Comparison of ENCODE assay signal across 20 mouse cellular contexts in genomic region chr7:102399180-102399731, GRCm38 (mm10). TPM values are rescaled to one million over a fixed set of nuclear protein-coding genes. Genes with fewer than 3 reads are reported as not detected.
DNase-seq lines count a peak whose midpoint lies in the region; ATAC-seq and TF ChIP-seq lines count a peak whose summit lies in the region.
"Had no signal": no experiment of that assay in that cellular context is flagged by ENCODE, and none has a peak within 500 bp of the region (broad histone marks: within the 10 kb centered on the region; RNA-seq: fewer than 3 reads in every experiment).

No protein-coding gene starts in this region.

- intact Hi-C loops in gastrocnemius, postnatal 14 days (cut with DNase I; ENCODE audit: low total_unique reads), result loop anchor here (5.0 kb wide), 1 partner anchor 117 kb away; no protein-coding TSS in a partner anchor

- H3K27ac ChIP-seq in hindbrain, embryonic 10.5 days, result no peak overlapping the region
- no peak overlapping the region for H3K27ac ChIP-seq in hindbrain, postnatal 0 days
- H3K27ac ChIP-seq in stomach, embryonic 16.5 days (ENCODE audit: low read length), result peak overlapping the region; percentile 15; the same call in 1 of the 2 replicates
- H3K27ac ChIP-seq in stomach, postnatal 0 days (replicated peaks), result no peak overlapping the region
- H3K27ac ChIP-seq: embryonic facial prominence, embryonic 13.5 days; hindbrain, embryonic 13.5 days; intestine, embryonic 15.5 days; left cerebral cortex, adult 2 months; limb, embryonic 12.5 days; lung, embryonic 15.5 days; macrophage had no signal

- no peak overlapping the region for H3K4me3 ChIP-seq in hindbrain, embryonic 10.5 days
- no peak overlapping the region for H3K4me3 ChIP-seq in hindbrain, postnatal 0 days (ENCODE audit: low read length)
- no peak overlapping the region for H3K4me3 ChIP-seq in stomach, embryonic 16.5 days (replicated peaks; ENCODE audit: low read length)
- H3K4me3 ChIP-seq in stomach, postnatal 0 days (ENCODE audit: low read depth, low read length), result no peak overlapping the region
- H3K4me3 ChIP-seq: embryonic facial prominence, embryonic 13.5 days; hindbrain, embryonic 13.5 days; intestine, embryonic 15.5 days; left cerebral cortex, adult 2 months; limb, embryonic 12.5 days; lung, embryonic 15.5 days had no signal

- 54% methylated on average over 3 of the region's 3 CpGs for WGBS in hindbrain, embryonic 10.5 days
- 38% methylated on average over 3 of the region's 3 CpGs for WGBS in hindbrain, postnatal 0 days
- WGBS in stomach, embryonic 16.5 days, result 66% methylated on average over 3 of the region's 3 CpGs
- 75% methylated on average over 3 of the region's 3 CpGs for WGBS in stomach, postnatal 0 days

- no peaks in the 10 kb centered on the region for H3K36me3 ChIP-seq in hindbrain, embryonic 10.5 days
- H3K36me3 ChIP-seq in hindbrain, postnatal 0 days (ENCODE audit: insufficient read depth, low read length), result no peaks in the 10 kb centered on the region
- no peaks in the 10 kb centered on the region for H3K36me3 ChIP-seq in stomach, embryonic 16.5 days (ENCODE audit: control insufficient read depth, insufficient read depth, low read length)
- H3K36me3 ChIP-seq in stomach, postnatal 0 days (ENCODE audit: control insufficient read depth, insufficient read depth, low read length), result no peaks in the 10 kb centered on the region
- H3K36me3 ChIP-seq: embryonic facial prominence, embryonic 13.5 days; hindbrain, embryonic 13.5 days; intestine, embryonic 15.5 days; limb, embryonic 12.5 days; lung, embryonic 15.5 days had no signal

- ATAC-seq in hindbrain, postnatal 0 days, result no peak
- ATAC-seq in stomach, embryonic 16.5 days (ENCODE audit: insufficient read depth, low FRiP score), result peak; percentile 68; the same call in 1 of the 2 replicates
- ATAC-seq in stomach, postnatal 0 days (ENCODE audit: low FRiP score, low TSS enrichment), result no peak
- peak; percentile 93 for ATAC-seq in megakaryocyte-erythroid progenitor cell, adult 5-6 weeks (replicated peaks; ENCODE audit: low FRiP score, low TSS enrichment, poor library complexity, severe bottlenecking)
- ATAC-seq: intestine, embryonic 15.5 days; midbrain, embryonic 16.5 days had no signal

- no peak for TF ChIP-seq CTCF in hindbrain, postnatal 0 days (IDR thresholded peaks at IDR 0.05; ENCODE audit: low read depth)
- TF ChIP-seq CTCF in stomach, postnatal 0 days (IDR thresholded peaks at IDR 0.05; ENCODE audit: low read depth), result no peak

- no peak overlapping the region for H3K4me2 ChIP-seq in hindbrain, postnatal 0 days (ENCODE audit: low read depth, low read length)
- H3K4me2 ChIP-seq in stomach, embryonic 16.5 days (ENCODE audit: low read depth, low read length), result no peak overlapping the region
- no peak overlapping the region for H3K4me2 ChIP-seq in stomach, postnatal 0 days (replicated peaks; ENCODE audit: low read depth)
- H3K4me2 ChIP-seq: embryonic facial prominence, embryonic 13.5 days; hindbrain, embryonic 13.5 days; intestine, embryonic 15.5 days; limb, embryonic 12.5 days; lung, embryonic 15.5 days had no signal

- TF ChIP-seq EP300 in stomach, postnatal 0 days (optimal IDR thresholded peaks at IDR 0.05), result no peak

- no peaks in the 10 kb centered on the region for H3K9me3 ChIP-seq in hindbrain, embryonic 10.5 days
- H3K9me3 ChIP-seq in hindbrain, postnatal 0 days (ENCODE audit: low read length), result no peaks in the 10 kb centered on the region
- no peaks in the 10 kb centered on the region for H3K9me3 ChIP-seq in stomach, embryonic 16.5 days (replicated peaks; ENCODE audit: control insufficient read depth, low read length)
- no peaks in the 10 kb centered on the region for H3K9me3 ChIP-seq in stomach, postnatal 0 days (ENCODE audit: control insufficient read depth, low read length)
- H3K9me3 ChIP-seq: embryonic facial prominence, embryonic 13.5 days; hindbrain, embryonic 13.5 days; intestine, embryonic 15.5 days; limb, embryonic 12.5 days; lung, embryonic 15.5 days had no signal

- no peaks in the 10 kb centered on the region for H3K27me3 ChIP-seq in hindbrain, embryonic 10.5 days (ENCODE audit: insufficient read depth, poor library complexity, severe bottlenecking)
- H3K27me3 ChIP-seq in hindbrain, postnatal 0 days (ENCODE audit: insufficient read depth, low read length), result no peaks in the 10 kb centered on the region
- no peaks in the 10 kb centered on the region for H3K27me3 ChIP-seq in stomach, embryonic 16.5 days (ENCODE audit: control insufficient read depth, insufficient read depth, low read length)
- H3K27me3 ChIP-seq in stomach, postnatal 0 days (ENCODE audit: control insufficient read depth, insufficient read depth, low read length), result no peaks in the 10 kb centered on the region
- H3K27me3 ChIP-seq: embryonic facial prominence, embryonic 13.5 days; hindbrain, embryonic 13.5 days; intestine, embryonic 15.5 days; limb, embryonic 12.5 days; lung, embryonic 15.5 days had no signal

- DNase-seq in hindbrain, embryonic 10.5 days (ENCODE audit: low spot score), result peak; percentile 9
- no peak for DNase-seq in hindbrain, postnatal 0 days (ENCODE audit: low spot score)
- DNase-seq in stomach, postnatal 0 days (ENCODE audit: low spot score), result no peak
- DNase-seq in fat pad, adult 2 months (ENCODE audit: extremely low read depth, low read depth, low spot score), result peak; percentile 86
- no peak for DNase-seq in left cerebral cortex, adult 9 months (ENCODE audit: low spot score in 2 of 2)
- no peak for DNase-seq in gastrocnemius, postnatal 14 days
- DNase-seq: cerebellum, adult 11 months; cerebellum, postnatal 25 days; gastrocnemius, postnatal 10 days; right cerebral cortex, postnatal 25 days had no signal

- H3K9ac ChIP-seq in hindbrain, postnatal 0 days (replicated peaks; ENCODE audit: low read length), result no peak overlapping the region
- H3K9ac ChIP-seq in stomach, embryonic 16.5 days (ENCODE audit: low read length), result no peak overlapping the region
- no peak overlapping the region for H3K9ac ChIP-seq in stomach, postnatal 0 days (ENCODE audit: low read length)
- H3K9ac ChIP-seq: embryonic facial prominence, embryonic 13.5 days; hindbrain, embryonic 13.5 days; intestine, embryonic 15.5 days; limb, embryonic 12.5 days; lung, embryonic 15.5 days had no signal

- H3K4me1 ChIP-seq in hindbrain, embryonic 10.5 days (replicated peaks), result no peaks in the 10 kb centered on the region
- H3K4me1 ChIP-seq in hindbrain, postnatal 0 days (ENCODE audit: insufficient read depth, low read length), result no peaks in the 10 kb centered on the region
- H3K4me1 ChIP-seq in stomach, embryonic 16.5 days (ENCODE audit: control insufficient read depth, insufficient read depth, low read length), result no peaks in the 10 kb centered on the region
- H3K4me1 ChIP-seq in stomach, postnatal 0 days (replicated peaks; ENCODE audit: control insufficient read depth, insufficient read depth), result no peaks in the 10 kb centered on the region
- H3K4me1 ChIP-seq: embryonic facial prominence, embryonic 13.5 days; intestine, embryonic 15.5 days; limb, embryonic 12.5 days; lung, embryonic 15.5 days had no signal

RNA-seq across cellular contexts. Expression of gene Rrm1, which starts 42.2 kb away (rescaled TPM):
- 213 and 259 TPM in 2 replicates for polyA plus RNA-seq in hindbrain, embryonic 10.5 days (2016; fragmentation: Nextera tagmentation; extraction: Ambion mirVana)
- total RNA-seq in hindbrain, postnatal 0 days (2014; rRNA removed), result 39.3 and 40.6 TPM in 2 replicates
- 41.0 and 41.2 TPM in 2 replicates for polyA plus RNA-seq in hindbrain, postnatal 0 days (2015; fragmentation: Nextera tagmentation; extraction: Ambion mirVana)
- polyA plus RNA-seq in stomach, embryonic 16.5 days (2015; fragmentation: Nextera tagmentation; extraction: Ambion mirVana), result 131 and 137 TPM in 2 replicates
- polyA plus RNA-seq in stomach, postnatal 0 days (2015; fragmentation: Nextera tagmentation; extraction: Ambion mirVana), result 31.2 and 35.7 TPM in 2 replicates
- total RNA-seq in megakaryocyte-erythroid progenitor cell, adult 5-6 weeks (2014; fragmentation: Nextera tagmentation), result 270 and 301 TPM in 2 replicates
- total RNA-seq in megakaryocyte-erythroid progenitor cell, adult 5-6 weeks (2017), result 1,022 TPM in 2 replicates
- total RNA-seq in gastrocnemius, postnatal 14 days (2021), result 10 to 100 TPM; 14.7 to 17.0 TPM

Comparison
In these comparisons a context has a peak if more than half of its experiments do, and no peak if none do; other contexts are left out.
1. DNase-seq: peak in hindbrain, embryonic 10.5 days (single experiment) and fat pad, adult 2 months (single experiment); none in hindbrain, postnatal 0 days (single experiment), stomach, postnatal 0 days (single experiment), left cerebral cortex, adult 9 months (0 of 2) and gastrocnemius, postnatal 14 days (single experiment).
2. ATAC-seq: peak in stomach, embryonic 16.5 days (single experiment) and megakaryocyte-erythroid progenitor cell, adult 5-6 weeks (single experiment); none in hindbrain, postnatal 0 days (single experiment) and stomach, postnatal 0 days (single experiment).